Mouse (Mus musculus) adrenal gland, adult 18-20 months (tissue): ENCODE data around the gene Igsf9. TPM values are rescaled to one million over a fixed set of nuclear protein-coding genes. Genes with fewer than 3 reads are reported as not detected.
A peak's percentile ranks its signal among the peaks of the same experiment; 100 is the strongest.

Experiments used
- DNase-seq, 2 experiments: peaks; one replicate each; pipeline ENCODE4 v3.0.0; 2021 to 2022; ENCODE audit warnings: low spot score in 2 of 2
- total RNA-seq, 2 experiments: library from RNA; stranded (reverse); gene quantifications; 1 replicate in 1 of 2; 2 replicates in 1 of 2; pipeline ENCODE4 v1.2.3; 2021

The Igsf9 gene
- total RNA-seq, 2 experiments from 2014 or later, result 1.1 to 3.2 TPM

DNA sequence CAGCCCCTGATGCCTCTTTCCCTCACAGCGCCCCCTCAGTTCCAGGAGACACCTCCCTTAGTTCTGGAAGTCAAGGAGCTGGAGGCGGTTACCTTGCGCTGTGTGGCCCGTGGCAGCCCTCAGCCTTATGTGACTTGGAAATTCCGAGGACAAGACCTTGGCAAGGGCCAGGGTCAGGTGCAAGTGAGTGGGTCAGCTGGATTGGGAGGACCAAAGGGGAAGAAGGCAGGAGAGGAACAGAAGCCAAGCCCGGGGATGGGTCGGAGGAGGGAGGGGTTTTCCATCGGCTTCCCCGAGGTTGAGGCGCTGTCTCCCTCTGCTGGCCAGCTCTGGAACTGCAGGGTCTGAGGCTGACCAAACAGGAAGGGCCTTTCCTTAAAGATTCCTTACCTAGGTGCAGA is 8.7 kb downstream of the Igsf9 start:
- peak; percentile 94 to 95 for DNase-seq

- no peak for DNase-seq
Observed at GRCm38 (mm10) chr1:172492047-172492446, 10.5 kb downstream of the Igsf9 start.

DNA sequence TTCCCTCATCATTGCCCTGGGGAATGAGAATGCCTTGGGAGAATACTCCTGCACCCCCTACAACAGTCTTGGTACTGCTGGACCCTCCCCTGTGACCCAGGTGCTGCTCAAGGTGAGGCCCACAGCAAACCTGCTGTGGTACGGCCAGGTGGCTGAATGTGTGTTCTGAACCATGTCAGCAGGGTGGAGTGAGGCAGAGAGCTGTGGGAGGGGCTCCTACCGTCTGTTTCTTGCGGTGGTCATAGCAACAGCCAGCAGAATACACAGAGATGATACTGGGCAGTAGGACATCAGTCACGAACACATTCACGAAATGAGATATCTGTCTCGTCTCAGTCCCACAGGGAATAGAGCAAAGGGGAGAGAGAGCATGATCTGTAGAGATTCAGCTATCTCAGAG is 11.9 kb downstream of the Igsf9 start:
- DNase-seq, result no peak

DNA sequence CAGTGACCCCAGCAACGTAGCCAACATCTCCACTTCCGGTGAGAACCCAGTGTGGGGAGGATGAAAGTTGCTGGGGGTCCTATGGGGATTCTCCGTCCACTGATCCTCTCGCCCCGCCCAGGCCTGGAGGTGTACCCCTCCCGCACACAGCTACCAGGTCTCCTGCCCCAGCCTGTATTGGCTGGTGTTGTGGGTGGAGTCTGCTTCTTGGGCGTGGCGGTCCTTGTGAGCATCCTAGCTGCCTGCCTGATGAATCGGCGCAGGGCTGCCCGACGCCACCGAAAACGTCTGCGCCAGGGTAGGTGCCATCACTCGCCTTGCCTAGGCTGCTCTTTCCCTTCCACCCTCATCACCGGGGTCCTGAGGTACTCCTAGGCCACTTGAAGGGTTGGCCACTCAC is 14.4 kb downstream of the Igsf9 start:
- no peak for DNase-seq

- no peak for DNase-seq
Observed at GRCm38 (mm10) chr1:172497428-172497827, 15.8 kb downstream of the Igsf9 start.

DNA sequence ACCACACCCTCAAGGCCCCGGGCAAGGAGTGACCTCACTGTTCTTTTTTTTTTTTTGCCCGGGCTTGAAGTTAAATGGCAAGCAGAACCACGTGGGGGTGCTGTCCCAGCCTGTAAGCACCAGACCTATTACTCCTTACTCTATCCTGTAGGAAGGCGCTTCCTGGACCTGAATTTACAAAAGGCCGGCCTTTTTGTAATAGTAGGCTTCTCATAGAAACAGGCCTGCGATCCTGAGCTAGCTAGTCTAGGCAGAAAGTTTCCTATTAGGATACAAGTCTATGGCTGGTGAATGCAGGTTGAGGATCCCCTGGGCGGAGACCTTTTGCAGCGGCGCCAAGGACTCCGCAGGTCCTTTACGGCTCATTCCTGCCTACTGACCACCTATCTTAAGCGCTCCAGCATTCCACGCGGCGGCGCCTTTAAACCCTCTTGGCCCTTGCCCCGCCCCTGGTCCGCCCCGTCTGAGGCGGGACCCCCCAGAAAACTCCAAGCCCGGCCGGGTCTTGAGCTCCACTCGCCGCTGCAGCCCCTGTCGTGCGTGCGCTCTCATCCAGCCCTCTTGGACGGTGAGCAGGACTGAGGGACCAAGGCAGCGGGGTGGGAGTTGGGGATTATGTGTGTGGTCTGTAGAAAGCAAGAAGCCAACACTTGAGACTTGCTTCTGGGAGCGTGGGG is 18.3 kb downstream of the Igsf9 start, which contains the start of gene Tagln2:
Gene Tagln2, plus strand, starts transcription at position 283 of the 677 bp plus-strand sequence.
- peak; percentile 85 to 86 for DNase-seq

- DNase-seq, result peak; percentile 54 to 66
Observed at GRCm38 (mm10) chr1:172500451-172501370, 19.1 kb downstream of the Igsf9 start.

DNA sequence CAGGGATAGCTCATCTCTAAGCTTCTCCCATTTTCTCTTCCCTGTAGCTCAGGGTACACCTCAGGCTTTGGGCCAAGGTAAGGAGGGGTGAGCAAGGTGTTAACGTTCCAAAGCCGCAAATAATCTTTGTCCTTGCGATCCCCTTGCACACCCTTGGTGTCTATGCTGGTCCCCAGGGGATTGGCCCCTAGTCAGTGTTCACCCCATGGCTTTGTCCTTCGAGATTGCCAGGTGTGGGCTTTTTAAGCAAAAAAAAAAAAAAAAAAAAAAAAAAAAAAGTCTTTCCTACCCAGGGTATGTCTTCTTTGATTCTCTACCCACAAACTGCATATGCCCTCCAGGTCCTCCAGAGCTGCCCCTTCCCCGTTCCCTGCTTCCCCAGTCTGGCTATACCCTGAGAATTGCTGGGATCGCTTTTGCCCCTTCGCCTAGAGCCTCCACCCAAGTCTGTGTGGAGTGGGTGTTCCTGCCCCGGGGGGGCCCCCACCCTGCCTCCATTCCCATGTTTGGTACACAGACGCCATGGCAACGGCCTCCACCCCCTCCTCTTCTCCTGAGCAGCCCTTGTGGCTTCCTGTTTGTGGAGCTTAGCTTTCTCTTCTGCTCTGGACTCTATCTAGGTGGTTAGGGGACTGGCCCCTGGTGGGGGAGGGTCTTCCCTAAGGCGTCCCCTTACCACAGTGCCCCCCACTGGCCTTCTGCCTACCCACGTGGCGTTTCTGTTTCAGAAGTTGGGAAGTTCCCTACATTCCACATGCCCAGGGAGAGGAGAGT is 20.0 kb downstream of the Igsf9 start:
- peak; percentile 36 to 61 for DNase-seq

GRCm38 (mm10) chr1:172502145-172503110 is 20.8 kb downstream of the Igsf9 start:
- no peak for DNase-seq

- DNase-seq, result peak in 1 of 2 experiments; percentile 50
Observed at GRCm38 (mm10) chr1:172503111-172503997, 21.8 kb downstream of the Igsf9 start.

GRCm38 (mm10) chr1:172504756-172505155 is 23.2 kb downstream of the Igsf9 start:
- no peak for DNase-seq

DNA sequence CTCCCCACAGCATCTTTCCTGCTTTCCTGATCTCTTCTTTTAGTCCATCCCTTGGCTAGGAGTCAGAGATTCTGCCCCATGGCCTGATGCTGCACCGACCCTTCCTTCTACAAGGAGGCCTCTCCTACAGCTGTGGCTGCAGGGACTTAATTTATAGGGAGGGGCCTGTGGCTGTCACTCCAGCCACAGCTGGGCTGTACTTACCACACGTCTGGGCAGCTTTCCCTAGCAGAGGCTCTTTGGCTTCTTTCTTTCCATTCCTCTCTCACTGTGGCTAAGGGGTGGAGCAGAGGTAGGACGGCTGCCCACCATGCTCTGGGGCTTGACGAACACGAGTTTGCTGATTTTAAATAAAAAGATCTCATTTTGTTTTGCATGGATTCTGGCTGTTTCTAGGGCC is 25.4 kb downstream of the Igsf9 start:
- DNase-seq, result no peak

GRCm38 (mm10) chr1:172507701-172508100 is 26.1 kb downstream of the Igsf9 start:
- no peak for DNase-seq

DNA sequence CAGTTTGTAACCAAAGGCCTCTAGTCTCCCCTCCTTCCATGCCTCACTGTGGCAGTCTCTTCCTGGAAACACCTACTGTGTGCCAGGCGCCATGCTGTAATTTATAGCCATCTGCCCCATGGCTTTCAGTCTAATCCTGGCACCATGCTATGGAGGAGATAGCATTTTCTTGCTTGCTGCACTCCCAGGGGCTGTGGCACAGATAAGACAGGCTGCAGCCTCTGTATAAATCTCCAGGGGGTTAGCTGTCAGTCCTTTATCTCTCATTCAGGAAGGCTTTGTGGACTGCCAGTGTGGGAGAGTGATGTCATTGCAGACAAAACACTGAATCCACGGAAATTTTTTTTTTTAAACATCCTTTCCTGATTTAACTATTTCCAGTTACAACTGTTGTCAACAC is 26.6 kb downstream of the Igsf9 start:
- no peak for DNase-seq

- no peak for DNase-seq
Observed at GRCm38 (mm10) chr1:172509235-172509634, 27.6 kb downstream of the Igsf9 start.

DNA sequence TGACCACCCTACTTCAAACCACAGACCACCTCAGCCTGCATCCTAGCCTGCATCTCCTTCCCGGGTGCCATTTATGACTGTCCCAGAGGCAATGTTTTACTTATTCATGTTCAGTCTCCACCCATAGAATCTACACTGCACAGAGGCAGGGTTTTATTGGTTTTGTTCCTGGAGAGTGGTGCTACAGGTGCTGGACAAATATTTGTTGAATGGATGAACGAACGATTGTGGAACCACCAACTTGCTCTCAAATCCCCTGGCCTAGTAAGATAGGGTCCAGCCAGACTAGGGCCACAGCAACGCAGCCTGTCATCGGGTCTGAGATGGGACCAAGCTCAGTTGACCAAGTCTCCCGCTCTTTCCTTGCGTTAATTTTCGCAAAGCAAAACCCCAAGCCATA is 28.4 kb downstream of the Igsf9 start:
- no peak for DNase-seq

DNA sequence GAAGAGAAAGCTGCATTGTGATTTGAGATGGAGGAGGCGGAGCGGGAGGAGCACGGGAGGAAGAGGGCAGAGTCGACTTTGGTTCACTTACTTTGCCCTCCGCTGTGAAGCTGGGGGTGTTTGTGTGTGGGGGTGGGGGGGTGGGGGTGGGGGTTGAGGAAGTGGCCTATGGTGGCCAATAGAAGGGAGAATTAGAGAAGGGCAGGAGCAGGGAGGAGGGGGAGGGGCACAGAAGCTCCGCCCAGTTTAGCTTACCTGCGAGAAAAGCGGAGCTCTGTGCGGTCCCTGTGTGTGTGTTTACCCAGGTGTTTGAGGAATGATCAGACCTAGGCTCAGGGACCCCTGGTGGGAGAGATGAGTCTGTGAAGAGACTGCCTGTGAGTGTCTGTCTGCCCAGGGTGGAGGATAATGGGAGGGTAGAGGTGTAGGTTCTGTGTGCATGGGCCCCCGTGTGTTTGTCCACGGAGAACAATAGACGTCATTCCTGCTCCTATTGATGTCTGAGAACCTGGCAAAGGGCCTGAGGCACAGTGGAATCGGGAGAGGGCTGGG is 28.9 kb downstream of the Igsf9 start:
- DNase-seq, result no peak

DNA sequence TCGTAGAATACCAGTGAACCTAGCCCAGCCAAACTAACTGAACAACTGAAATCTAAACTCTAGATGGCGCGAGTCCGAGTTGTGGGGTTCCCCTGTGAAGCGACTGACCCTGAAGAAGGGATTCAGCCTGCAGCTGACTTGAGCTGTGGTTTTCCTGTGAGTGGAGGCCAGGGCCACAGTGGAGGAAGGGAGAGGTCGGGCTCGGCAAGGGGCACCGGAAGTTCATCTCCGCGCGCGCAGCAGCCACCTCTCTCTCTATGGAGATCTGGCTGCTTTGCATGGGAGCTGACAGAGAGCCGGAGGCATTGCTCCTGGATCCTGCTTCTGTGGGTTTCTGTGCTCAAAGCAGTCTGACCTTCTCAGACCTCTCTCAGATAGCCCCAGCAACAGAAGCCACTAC is 31.4 kb downstream of the Igsf9 start:
- peak; percentile 47 to 56 for DNase-seq
